Mouse (Mus musculus) liver, postnatal 0 days (tissue): ENCODE data around the gene Psap.

Experiments
- CTCF ChIP-seq: sonication (generic); IDR thresholded peaks from 2 replicates; pipeline ENCODE4 v1.5.1; 2016; ENCODE audit warnings: antibody characterized with exemption, low read depth
- EP300 ChIP-seq: IDR thresholded peaks from 2 replicates; pipeline ENCODE4 v1.6.1; 2016; ENCODE audit warnings: antibody characterized with exemption, low read depth, mild to moderate bottlenecking

GRCm38 (mm10) chr10:60351248-60351647 is 73.8 kb downstream of the Psap start:
- TF ChIP-seq CTCF (no peak), EP300 (no peak)
